Mouse (Mus musculus) left cerebral cortex, adult 2 months (tissue): ENCODE measurements at regions not wholly inside any gene's neighbourhood (a gene's known extent, or its start where the extent isn't known, plus 50 kb on each side); places are given as distances from the start of the nearest gene placed in this dataset.
A peak's percentile ranks its signal among the peaks of the same experiment; 100 is the strongest.

Experiments used
- DNase-seq, 2 experiments: peaks; one replicate each; pipeline ENCODE4 v3.0.0; 2021 to 2022; ENCODE audit warnings: low spot score in 2 of 2, mixed read lengths in 1 of 2; ENCODE audit errors: extremely low spot score in 1 of 2
- H3K27ac ChIP-seq: fragments of 200-600 bp; 2 replicates; pipeline ENCODE4 v1.8.1; 2022
- H3K4me3 ChIP-seq: fragments of 200-600 bp; 2 replicates; pipeline ENCODE4 v1.8.1; 2022
- CTCF ChIP-seq: fragments of 200-600 bp; IDR thresholded peaks from 2 replicates; pipeline ENCODE4 v1.8.1; 2022; ENCODE audit warnings: antibody characterized with exemption, mild to moderate bottlenecking, moderate library complexity
- intact Hi-C: fragments of 180-260 bp; cut with DNase I; formaldehyde crosslinking; loops from one replicate; pipeline ENCODE4 v1.15.1; 2025

DNA sequence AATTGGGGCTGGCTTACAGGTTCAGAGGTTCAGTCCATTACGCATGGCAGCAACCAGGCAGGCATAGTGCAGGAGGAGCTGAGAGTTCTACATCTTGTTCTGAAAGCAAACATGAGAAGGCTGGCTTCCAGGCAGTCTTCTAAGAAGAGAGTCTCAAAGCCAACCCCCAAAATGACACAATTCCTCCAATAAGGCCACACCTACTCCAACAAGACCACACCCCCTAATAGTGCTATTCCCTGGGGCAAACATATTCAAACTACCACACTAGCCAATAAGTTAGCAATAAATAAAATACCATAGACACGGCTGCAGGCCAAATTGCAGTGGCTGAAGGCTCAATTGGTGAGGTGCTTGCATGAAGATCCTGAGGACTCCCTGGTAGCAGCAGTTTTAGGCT lies 72.2 kb upstream of the Gpr12 start:
- no peak for TF ChIP-seq CTCF
- H3K4me3 ChIP-seq: no peak overlapping the region
- intact Hi-C loops: no loop called here
- H3K27ac ChIP-seq: no peak overlapping the region
- DNase-seq: no peak

GRCm38 (mm10) chr5:146655394-146655793 lies 70.4 kb upstream of the Gpr12 start:
- no peak overlapping the region for H3K4me3 ChIP-seq
- TF ChIP-seq CTCF: no peak
- DNase-seq: no peak
- intact Hi-C loops: no loop called here
- H3K27ac ChIP-seq: no peak overlapping the region

DNA sequence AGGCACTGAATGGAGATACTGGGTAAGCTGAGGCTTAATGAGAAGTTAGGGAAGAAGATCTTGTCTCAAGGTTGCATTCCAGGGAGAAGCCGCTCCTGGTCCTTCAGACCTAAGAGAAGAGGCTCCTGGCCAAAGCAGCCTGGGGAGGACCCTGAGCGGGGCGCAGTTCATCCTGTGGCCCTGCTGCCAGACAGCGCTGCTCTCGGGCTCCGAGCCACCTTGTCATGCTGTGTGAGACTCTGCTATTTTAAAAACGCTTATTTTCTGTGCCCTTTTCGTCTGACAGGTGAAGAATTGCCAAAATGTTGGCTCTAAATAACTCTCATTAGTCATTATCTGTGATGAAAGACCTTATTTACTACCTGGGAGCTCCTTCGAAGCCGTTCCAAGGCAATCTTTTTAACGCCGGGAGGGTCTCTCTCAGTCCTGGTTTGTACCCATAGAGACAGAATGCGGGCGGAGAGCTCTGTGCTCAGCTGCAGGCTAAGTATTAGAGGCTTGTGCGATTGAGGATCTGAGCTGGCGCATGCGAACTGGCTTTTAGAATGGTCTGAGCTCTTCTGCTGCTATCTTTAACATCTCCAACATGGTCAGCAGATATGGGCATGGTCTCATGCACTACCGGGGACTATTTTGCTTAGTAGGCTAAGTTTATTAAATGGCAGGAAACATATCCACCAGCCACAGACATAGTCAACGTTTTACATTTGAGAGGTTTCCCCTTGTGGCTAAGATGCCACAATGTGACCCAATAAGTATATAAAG lies 68.8 kb upstream of the Gpr12 start:
- Histone ChIP-seq H3K27ac (0 out of 2 replicates have a peak overlapping the region, but pooled peaks have one; percentile 25), H3K4me3 (0 out of 2 replicates have a peak overlapping the region, but pooled peaks have one; percentile 5)
- intact Hi-C loops: no loop called here
- no peak for DNase-seq
- no peak for TF ChIP-seq CTCF

DNA sequence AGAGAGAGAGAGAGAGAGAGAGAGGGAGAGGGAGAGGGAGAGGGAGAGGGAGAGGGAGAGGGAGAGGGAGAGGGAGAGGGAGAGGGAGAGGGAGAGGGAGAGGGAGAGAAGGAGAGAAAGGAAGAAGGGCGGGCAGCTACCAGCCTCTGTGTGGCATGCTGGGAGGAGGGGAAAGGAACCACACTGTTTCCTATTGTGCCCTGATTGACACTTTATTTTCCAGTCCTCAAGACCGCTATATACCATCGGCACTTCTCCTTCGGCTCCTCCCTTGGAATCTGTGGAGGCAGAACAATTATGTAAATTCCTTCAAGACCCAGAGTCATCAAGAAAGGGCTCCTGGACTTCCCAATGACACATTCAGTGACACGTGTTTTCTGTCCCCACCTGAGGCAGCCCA lies 67.8 kb upstream of the Gpr12 start:
- no peak for DNase-seq
- H3K27ac ChIP-seq: no peak overlapping the region
- no peak overlapping the region for H3K4me3 ChIP-seq
- intact Hi-C loops: no loop called here
- TF ChIP-seq CTCF: no peak

GRCm38 (mm10) chr5:146648519-146649060 lies 63.6 kb upstream of the Gpr12 start:
- no peak for DNase-seq
- intact Hi-C loops: no loop called here
- no peak for TF ChIP-seq CTCF
- Histone ChIP-seq H3K27ac (no peak overlapping the region), H3K4me3 (no peak overlapping the region)

DNA sequence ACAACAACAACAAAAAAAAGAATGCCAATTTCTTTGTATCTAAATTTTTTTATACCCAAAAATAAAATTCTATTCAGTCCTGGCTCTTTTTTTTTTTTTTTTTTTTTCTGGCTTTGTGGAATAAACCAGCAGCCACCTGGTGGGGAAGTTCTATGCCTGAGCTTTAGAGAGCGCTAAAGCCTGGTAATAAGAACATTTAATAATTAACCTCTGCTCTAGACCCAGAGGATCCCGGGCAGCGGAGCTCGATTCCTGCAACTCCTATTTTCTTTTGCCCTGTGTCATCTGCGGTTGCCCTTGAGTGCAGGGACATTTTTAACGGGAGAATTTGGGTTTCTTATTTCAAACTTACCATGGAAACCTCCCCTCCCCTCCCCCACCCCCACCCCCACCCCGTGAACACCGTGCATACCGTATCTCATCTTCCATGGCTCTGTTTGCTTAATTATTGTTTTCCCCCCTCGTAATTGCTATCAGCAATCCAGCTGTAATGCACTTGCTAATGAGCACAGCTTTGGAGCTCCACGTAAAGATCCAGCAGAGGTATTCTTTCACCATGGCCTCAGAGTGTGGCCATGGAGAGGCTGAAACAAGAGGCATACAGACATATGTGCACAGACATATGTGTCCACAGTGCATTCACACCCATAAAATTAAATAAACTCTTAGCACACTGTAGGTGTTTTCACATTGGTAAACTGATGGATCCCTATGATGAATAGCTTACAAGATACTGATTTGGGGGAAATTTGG lies 62.8 kb upstream of the Gpr12 start:
- DNase-seq: no peak
- TF ChIP-seq CTCF: no peak
- intact Hi-C loops: no loop called here
- Histone ChIP-seq H3K4me3 (no peak overlapping the region), H3K27ac (no peak overlapping the region)

DNA sequence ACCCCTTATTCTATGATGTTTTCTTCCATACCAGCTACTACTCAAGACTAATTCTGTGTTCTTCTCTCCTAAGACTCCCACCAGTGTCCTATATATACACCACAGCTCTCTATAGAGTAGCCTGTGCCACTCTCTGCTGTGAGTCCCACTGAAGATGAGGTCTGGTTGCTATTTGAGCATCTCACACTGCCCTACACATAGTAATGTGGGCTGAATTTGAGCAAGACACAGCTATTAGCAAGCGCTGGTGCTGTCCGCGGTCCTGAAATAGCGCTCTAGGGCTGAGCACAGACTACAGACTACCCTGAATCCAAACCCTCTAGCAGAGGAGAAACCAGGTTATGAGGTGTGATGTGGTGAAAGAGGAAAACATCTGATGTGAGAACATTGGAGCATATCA lies 59.5 kb upstream of the Gpr12 start:
- intact Hi-C loops: loop anchor here (2.0 kb wide), 1 partner anchor 60 kb away; the partner anchor contains the start of gene Gpr12
- no peak for TF ChIP-seq CTCF
- Histone ChIP-seq H3K27ac (peak overlapping the region; percentile 72), H3K4me3 (no peak overlapping the region)
- peak in 1 of 2 experiments; percentile 23 for DNase-seq

DNA sequence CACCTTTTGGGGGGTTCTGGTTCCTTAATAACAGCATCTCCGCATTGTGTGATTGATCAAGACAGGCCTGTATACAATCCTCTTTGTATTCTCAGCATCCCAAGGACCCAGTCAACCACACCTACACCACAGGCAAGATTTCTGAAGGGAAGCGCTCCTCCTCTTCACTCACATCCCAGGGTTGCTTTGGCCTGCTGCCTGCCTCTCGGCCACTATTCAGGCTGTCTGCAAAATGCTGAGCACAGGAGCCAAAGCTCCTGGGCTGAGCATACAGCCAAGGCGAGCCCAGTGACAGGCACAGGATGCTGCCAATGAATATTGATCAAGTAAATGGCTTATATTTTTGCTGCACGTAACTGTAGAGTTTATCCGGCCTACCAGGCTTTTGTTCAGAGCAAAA lies 56.9 kb upstream of the Gpr12 start:
- no peak for DNase-seq
- intact Hi-C loops: no loop called here
- H3K4me3 ChIP-seq: no peak overlapping the region
- no peak for TF ChIP-seq CTCF
- H3K27ac ChIP-seq: peak overlapping the region; percentile 36

DNA sequence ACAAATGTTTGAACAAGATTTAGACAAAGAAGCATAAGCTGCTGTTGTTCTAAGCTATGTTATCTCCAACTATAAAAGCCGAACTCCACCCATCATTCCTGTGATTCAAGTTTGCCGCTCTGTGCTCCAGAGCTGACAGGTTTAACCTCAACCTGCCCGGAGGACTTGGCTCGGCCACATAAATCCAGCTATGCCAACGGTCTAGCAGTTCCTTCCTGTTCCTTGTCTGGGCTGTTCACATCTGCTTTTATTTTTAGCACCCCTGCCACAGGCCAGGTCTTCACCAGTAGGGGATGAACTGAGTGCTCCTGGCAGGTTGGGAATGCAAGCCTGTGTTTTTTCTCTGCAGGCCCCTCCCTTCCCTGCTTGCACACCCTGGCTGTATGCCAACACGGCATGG lies 51.8 kb upstream of the Gpr12 start:
- Histone ChIP-seq H3K4me3 (no peak overlapping the region), H3K27ac (no peak overlapping the region)
- TF ChIP-seq CTCF: no peak
- intact Hi-C loops: no loop called here
- DNase-seq: no peak
